Mouse (Mus musculus): ENCODE measurements at regions not wholly inside any gene's neighbourhood (a gene's known extent, or its start where the extent isn't known, plus 50 kb on each side); places are given as distances from the start of the nearest gene placed in this dataset.

DNA sequence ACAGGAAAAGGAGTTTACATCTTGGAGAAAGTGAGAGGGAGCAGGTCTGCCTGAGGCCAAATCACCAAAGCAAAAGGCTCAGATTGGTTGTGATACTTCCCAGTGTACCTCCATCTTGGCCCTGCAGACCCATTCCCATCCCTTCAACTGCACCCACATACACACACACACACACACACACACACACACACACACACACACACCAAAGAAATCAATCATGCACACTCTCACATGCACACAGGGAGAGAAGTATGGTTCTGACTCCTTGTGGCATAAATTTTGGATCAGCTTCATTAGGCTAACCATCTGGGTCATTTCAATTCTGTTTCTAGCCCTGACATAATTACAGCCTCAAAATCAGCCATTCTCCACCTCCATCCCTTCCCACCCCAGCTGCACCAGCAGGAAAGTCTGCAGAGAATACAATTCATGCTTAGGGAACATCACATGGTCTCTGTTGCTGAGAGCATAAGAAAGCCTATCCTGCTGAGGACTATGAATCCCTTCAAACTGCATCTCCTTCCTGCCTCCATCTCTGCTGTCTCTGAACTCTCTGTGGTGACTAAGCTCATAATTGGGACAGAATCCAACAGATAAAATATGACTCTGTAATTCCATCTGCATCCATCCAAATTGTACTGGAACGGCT lies 378.0 kb downstream of the Rapgef2 start:
- TF ChIP-seq POLR2A (IDR thresholded peaks at IDR 0.05; ENCODE audit: control insufficient read depth, low read depth, low read length) (no peak), CTCF (IDR thresholded peaks at IDR 0.05; ENCODE audit: control insufficient read depth, insufficient read depth, insufficient replicate concordance, low read depth, low read length) (no peak)

All from testis, adult 2 months (tissue).